Mouse (Mus musculus): ENCODE results near the gene Rac1.
A peak's percentile ranks its signal among the peaks of the same experiment; 100 is the strongest.

Rac1 gene

GRCm38 (mm10) chr5:143491736-143492135 lies 36.1 kb downstream of the Rac1 start:
- no peak for DNase-seq

- no peak for DNase-seq
Observed at GRCm38 (mm10) chr5:143489749-143490342, 38.0 kb downstream of the Rac1 start.

GRCm38 (mm10) chr5:143487998-143488397 lies 39.8 kb downstream of the Rac1 start:
- no peak for DNase-seq

GRCm38 (mm10) chr5:143487193-143487592 lies 40.6 kb downstream of the Rac1 start:
- DNase-seq = no peak

- no peak for DNase-seq
Observed at GRCm38 (mm10) chr5:143484955-143485354, 42.9 kb downstream of the Rac1 start.

- DNase-seq = no peak
Observed at GRCm38 (mm10) chr5:143477901-143478300, 49.9 kb downstream of the Rac1 start.

- no peak for DNase-seq
Observed at GRCm38 (mm10) chr5:143476013-143476412, 51.8 kb downstream of the Rac1 start.

- no peak for DNase-seq
Observed at GRCm38 (mm10) chr5:143475153-143475844, 52.5 kb downstream of the Rac1 start.

- DNase-seq = no peak
Observed at GRCm38 (mm10) chr5:143471953-143472618, 55.8 kb downstream of the Rac1 start.

- DNase-seq = no peak
Observed at GRCm38 (mm10) chr5:143471165-143471546, 56.7 kb downstream of the Rac1 start.

GRCm38 (mm10) chr5:143470421-143471164 lies 57.2 kb downstream of the Rac1 start:
- DNase-seq = peak; percentile 6

- no peak for DNase-seq
Observed at GRCm38 (mm10) chr5:143469628-143470027, 58.2 kb downstream of the Rac1 start.

- DNase-seq = no peak
Observed at GRCm38 (mm10) chr5:143467931-143468330, 59.9 kb downstream of the Rac1 start.

- no peak for DNase-seq
Observed at GRCm38 (mm10) chr5:143466891-143467669, 60.8 kb downstream of the Rac1 start.

GRCm38 (mm10) chr5:143465156-143466085 lies 62.4 kb downstream of the Rac1 start:
- peak; percentile 3 for DNase-seq

- DNase-seq = no peak
Observed at GRCm38 (mm10) chr5:143464757-143465118, 63.1 kb downstream of the Rac1 start.

- peak; percentile 95 for DNase-seq
Observed at GRCm38 (mm10) chr5:143464100-143464756, 63.6 kb downstream of the Rac1 start, which contains the start of gene Daglb. Gene Daglb, plus strand, starts transcription at chr5:143464584.

- no peak for DNase-seq
Observed at GRCm38 (mm10) chr5:143463671-143464070, 64.2 kb downstream of the Rac1 start.
